Mouse (Mus musculus) left cerebral cortex, postnatal 14 days (tissue): ENCODE data around the gene Bicd2. TPM values are rescaled to one million over a fixed set of nuclear protein-coding genes. Genes with fewer than 3 reads are reported as not detected.

Experiments used
- DNase-seq, 2 experiments: peaks; one replicate each; pipeline ENCODE4 v3.0.0; 2021 to 2022; ENCODE audit warnings: low spot score in 2 of 2, mixed read lengths in 1 of 2
- intact Hi-C: fragments of 180-260 bp; cut with DNase I; formaldehyde crosslinking; loops from one replicate; pipeline ENCODE4 v1.15.1; 2025
- total RNA-seq, 2 experiments: library from RNA; stranded (reverse); gene quantifications; 2 replicates each; pipeline ENCODE4 v1.2.3; 2021

The Bicd2 gene
- total RNA-seq, 2 experiments from 2014 or later, result 43.2 to 44.1 TPM

GRCm38 (mm10) chr13:49381230-49381629 is 39.8 kb downstream of the Bicd2 start:
- DNase-seq, result peak; percentile 81 to 86
- intact Hi-C loops, result loop anchor here (2.0 kb wide), 2 partner anchors 40 to 54 kb away; partner anchors contain the start of gene Bicd2

DNA sequence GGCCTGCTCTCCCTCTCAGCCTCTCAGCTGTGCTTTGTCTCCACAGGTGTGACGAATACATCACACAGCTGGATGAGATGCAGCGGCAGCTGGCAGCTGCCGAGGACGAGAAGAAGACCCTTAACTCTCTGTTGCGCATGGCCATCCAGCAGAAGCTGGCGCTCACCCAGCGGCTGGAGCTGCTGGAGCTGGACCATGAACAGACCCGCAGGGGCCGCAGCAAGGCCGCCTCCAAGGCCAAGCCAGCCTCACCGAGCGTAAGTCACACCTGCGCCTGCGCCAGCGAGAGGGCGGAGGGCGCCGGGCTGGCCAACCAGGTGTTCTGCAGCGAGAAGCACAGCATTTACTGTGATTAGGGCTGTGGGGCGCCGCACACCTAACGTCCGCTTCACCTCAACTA is 41.6 kb downstream of the Bicd2 start:
- DNase-seq, result no peak
- intact Hi-C loops, result no loop called here

DNA sequence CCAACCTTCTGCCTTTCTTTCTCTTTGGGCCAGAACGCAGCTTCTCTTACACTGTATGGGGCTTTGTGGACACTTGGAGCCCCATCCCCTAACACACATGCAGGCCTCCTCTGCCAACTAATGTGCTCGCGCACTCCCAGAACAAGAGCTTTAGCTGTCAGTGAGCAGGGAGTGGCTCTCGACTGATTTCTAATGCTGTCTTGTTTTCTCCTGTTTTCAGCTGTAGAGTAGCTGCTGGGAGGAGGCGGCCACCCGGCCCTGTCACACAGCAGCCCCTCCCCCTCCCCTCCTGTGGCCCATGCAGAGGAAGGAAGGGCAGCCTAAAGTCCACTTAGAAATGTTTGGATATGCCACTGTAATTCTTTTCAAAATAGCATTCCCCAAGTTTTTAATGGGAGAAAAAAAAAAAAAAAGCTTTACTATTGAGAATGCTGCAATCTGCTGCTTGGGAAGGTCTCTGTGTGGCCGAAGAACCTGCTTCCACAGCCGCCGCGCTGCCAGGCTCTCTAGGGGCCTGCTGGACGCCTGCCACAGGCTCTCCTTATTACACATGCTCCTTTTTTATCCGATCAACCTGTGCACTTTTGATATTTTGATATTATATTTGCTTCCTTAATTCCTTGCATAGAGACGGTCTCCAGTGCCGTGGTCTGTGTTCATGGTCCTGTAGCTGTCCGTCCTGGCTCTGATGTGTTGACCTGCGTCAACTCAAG is 43.5 kb downstream of the Bicd2 start:
- DNase-seq, result no peak
- intact Hi-C loops, result no loop called here

DNA sequence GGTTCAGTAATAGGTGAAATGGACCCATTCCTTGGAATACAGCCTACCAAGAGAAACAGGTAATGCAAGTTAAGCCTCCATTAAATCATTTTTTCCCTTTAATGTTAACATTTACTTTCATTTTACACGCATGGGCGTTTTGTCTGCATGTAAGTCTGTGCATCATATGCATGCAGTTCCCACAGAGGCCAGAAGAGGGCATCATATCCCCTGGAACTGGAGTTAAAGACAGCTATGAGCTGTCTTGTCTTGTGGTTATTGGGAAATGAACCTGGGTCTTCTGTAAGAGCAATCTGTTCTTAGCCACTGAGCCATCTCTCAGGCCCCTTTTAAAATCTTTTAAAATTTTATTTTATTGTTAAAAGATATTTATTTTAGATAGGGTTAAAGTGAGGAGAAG is 50.0 kb downstream of the Bicd2 start:
- intact Hi-C loops, result no loop called here
- peak in 1 of 2 experiments; percentile 60 for DNase-seq

DNA sequence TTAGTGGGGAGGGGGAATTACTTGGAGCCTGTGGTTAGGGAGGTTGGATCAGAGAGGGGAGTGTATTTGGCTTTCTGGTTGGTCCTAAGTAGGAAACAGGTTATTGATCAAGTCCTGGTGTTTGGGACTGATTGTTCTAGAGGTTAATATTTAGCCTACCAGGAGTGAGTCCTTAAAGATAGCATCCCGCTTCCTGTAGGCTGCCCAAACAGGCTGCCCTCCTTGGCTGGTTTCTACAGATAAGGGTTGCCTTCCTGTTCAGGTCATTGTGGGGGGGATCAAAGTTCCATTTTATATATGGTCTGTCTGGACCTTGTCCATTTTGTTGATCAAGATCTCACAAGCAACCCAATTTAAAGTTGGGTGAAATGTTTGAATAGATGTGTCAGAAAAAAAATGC is 52.2 kb downstream of the Bicd2 start:
- intact Hi-C loops, result no loop called here
- DNase-seq, result no peak

GRCm38 (mm10) chr13:49394886-49395447 is 53.6 kb downstream of the Bicd2 start:
- intact Hi-C loops, result no loop called here

DNA sequence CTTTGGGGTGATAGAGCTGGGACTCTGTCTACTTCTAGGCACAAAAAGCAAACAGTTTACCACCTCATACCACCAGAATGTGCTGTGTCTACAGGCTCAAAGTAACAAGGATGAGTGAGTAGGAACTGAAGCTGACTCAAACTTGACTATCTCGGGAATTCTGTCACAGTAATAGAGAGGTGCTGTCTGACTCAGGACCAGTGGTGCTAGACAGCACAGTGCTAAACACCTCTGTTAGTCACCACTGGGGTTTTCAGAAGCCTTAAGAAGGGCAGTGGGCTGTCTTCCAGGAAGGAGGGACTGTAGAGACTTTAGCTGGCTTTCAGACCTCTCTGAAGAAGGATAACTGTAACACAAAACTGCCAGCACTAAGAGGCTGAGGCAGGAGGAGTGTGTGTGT is 55.4 kb downstream of the Bicd2 start:
- no peak for DNase-seq
- intact Hi-C loops, result no loop called here

More at GRCm38 (mm10) chr13:49394886-49395447, 53.6 kb downstream of the Bicd2 start:
- no peak for DNase-seq

- intact Hi-C loops, result no loop called here
- no peak for DNase-seq
These were observed 56.8 kb downstream of the Bicd2 start for GRCm38 (mm10) chr13:49398191-49398590.

GRCm38 (mm10) chr13:49400139-49400538 is 58.8 kb downstream of the Bicd2 start:
- intact Hi-C loops, result no loop called here
- peak in 1 of 2 experiments; percentile 56 for DNase-seq

DNA sequence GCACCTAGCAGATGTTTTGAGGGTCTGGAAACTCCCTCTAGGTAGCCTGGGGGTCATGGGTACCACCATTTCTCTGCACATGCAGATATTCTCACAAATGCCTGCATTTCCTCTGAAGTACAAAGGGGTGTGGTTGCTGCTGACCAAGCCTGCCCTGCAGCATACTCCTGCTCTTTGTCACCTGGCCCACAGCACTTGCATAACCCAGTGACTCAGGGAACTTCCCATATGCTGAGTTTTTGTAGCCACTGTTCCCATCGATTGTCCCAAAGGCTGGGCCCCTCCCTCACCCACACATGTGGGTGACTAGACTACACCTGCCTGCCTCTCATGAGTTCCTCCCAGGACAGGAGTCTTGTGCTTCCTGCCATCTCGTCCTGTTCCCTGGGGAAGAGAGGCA is 61.2 kb downstream of the Bicd2 start:
- no peak for DNase-seq
- intact Hi-C loops, result no loop called here

- no peak for DNase-seq
- intact Hi-C loops, result no loop called here
These were observed 66.4 kb downstream of the Bicd2 start for GRCm38 (mm10) chr13:49407795-49408194.

DNA sequence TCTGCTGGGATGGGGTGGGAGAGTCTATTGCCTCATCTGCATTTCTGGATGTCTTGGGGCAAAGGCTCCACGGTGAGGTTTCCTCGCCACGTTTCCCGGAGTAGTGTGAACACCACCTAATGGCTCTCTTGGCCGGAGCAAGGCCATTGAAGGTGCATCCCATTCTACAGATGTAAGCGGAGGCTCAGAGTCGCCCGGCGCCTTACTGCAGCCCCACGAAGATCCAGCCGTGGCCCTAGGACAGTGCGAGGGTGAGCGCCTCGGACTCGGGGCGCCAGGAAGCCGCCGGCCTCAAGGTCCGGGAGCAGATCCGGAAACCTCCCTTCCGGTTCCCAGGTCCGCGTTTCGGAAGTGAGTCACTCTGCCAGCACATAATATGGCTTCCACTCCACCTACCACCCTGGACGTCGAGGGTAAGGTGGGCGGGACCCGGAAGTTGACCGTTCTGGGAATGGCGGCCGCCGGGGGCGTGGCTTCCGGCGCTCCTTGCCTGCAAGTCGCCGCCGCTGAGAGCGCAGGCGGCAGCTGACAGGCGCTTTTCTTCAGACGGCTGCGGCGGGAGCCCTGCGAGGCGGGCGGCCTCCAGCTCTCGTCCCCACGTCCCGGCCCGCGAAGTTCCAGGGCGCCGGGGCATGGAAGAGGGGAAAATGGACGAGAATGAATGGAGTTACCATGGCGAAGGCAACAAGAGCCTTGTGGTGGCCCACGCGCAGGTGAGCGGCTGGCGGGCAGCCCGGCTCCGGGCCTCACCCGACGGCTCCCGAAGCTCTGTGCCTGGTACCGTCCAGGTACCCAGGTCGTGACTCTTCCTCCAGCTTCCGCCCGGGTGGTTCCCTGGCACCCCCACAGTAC is 79.6 kb downstream of the Bicd2 start, which contains the start of gene Ippk:
TSS of gene Ippk (plus strand) at position 496 of the 852 bp plus-strand sequence.
- DNase-seq, result peak; percentile 98 to 99
- intact Hi-C loops, result no loop called here

GRCm38 (mm10) chr13:49421606-49421917 is 80.2 kb downstream of the Bicd2 start:
- no peak for DNase-seq
- intact Hi-C loops, result no loop called here

DNA sequence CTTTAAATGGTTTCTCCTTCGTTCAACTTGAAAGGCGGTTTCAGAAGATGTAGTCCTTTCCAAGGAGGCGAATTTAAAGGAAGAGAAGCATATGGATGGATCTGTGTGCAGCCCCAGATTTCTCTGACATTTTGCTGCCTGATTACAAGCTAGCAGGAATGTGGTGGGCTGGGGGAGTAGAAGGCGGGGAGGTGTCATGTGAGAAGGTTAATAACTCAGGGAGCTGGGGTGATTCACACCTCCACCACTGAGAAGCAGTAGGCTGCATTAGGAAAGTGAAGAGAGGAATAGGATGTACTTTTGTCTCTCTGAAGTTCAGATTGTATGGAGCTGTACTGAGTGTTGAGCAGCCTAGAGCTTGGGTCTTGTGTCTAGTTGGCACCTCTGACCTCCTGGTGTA is 80.6 kb downstream of the Bicd2 start:
- no peak for DNase-seq
- intact Hi-C loops, result no loop called here

GRCm38 (mm10) chr13:49426736-49427135 is 85.4 kb downstream of the Bicd2 start:
- no peak for DNase-seq
- intact Hi-C loops, result no loop called here

- no peak for DNase-seq
- intact Hi-C loops, result no loop called here
These were observed 86.8 kb downstream of the Bicd2 start for GRCm38 (mm10) chr13:49428042-49428675.

GRCm38 (mm10) chr13:49430529-49430928 is 89.1 kb downstream of the Bicd2 start:
- intact Hi-C loops, result no loop called here

GRCm38 (mm10) chr13:49433268-49434029 is 92.1 kb downstream of the Bicd2 start:
- DNase-seq, result peak in 1 of 2 experiments; percentile 48
- intact Hi-C loops, result no loop called here

More at GRCm38 (mm10) chr13:49430529-49430928, 89.1 kb downstream of the Bicd2 start:
- DNase-seq, result no peak

GRCm38 (mm10) chr13:49435745-49436144 is 94.4 kb downstream of the Bicd2 start:
- intact Hi-C loops, result no loop called here
- no peak for DNase-seq
